Mouse (Mus musculus) leukemia stem cell, adult 10-12 weeks (primary cell): ENCODE results near the gene Gm19668. TPM values are rescaled to one million over a fixed set of nuclear protein-coding genes. Genes with fewer than 3 reads are reported as not detected.

Source experiments
- polyA plus RNA-seq: library from polyadenylated mRNA; stranded (reverse); fragments of >175 nt; gene quantifications from 2 replicates; pipeline ENCODE4 v1.2.3, GENCODE M21; 2012; ENCODE audit warnings: low replicate concordance

Gene Gm19668
- not detected in 2 replicates for polyA plus RNA-seq

DNA sequence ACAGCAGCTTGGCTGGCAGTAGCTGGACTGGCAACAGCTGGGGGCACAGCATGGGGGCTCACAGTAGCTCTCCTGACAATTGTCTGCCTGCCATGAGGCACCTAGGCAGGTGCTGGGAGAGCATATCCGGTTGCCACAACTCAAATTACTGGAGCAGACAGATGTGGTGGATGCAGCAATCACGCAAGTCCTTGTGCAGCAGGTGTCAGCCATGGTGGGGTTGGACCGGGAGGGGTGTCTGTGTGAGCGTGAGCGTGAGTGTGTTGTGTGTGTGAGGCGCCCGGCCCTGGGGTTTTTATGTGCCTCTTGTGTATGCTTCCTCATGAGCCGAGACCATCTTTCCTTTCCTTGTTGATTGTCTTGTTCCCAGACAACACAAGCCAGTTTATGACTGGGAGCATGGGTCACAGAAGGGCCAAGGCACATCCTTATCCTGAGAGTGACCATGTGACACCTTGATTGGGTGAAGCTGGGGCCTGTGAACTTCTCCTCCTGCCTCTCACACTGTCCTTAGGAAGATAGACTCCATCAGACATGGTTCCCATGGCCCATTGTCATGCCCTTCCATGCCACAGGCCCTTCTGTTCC is at the start of gene Gm19668:
Gene Gm19668 (minus strand): TSS at position 213 of the 588 bp plus-strand sequence.

DNA sequence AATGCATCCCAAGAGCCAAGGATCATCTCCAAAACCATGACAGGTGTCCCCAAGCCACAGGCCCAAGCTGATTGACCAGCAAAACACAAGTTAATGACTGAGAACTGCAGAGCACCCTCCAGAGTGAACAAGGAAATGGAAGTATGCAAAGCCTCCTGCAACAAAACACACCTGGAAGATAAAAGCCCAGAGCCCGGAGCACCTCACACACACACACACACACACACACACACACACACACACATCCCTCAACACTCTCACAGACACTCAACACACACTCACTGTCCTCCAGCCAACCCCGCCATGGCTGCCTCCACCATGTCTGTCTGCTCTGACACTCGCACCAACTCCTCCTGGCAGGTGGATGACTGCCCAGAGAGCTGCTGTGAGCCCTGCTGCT is 47.6 kb upstream of the Gm19668 start, which contains the start of gene Gm36176:
Gene Gm36176 (plus strand): TSS at position 301 of the 400 bp plus-strand sequence.

DNA sequence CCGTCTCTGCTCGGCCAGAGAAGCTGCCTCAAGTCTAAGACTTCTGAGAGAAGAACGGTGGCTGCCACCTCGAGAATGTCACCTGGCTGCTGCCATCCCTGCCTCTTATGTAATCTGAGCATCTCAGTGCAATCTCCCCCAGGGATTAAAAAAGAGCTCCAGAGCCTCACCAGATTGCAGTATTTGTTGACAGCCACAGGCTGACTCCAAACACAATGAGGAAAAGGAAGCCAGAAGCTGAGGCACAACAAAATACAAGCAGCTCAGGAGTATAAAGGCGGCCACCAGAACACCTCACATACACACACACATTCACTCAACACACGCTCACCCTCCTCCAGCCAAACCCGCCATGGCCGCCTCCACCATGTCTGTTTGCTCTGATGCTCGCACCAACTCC is 36.7 kb upstream of the Gm19668 start, which contains the start of gene Krtap10-10:
Gene Krtap10-10 (plus strand): TSS at position 301 of the 400 bp plus-strand sequence.

GRCm38 (mm10) chr10:77826951-77827350 is 28.0 kb upstream of the Gm19668 start, which contains the start of gene Krtap10-4:
Krtap10-4 (minus strand) TSS chr10:77827095.

DNA sequence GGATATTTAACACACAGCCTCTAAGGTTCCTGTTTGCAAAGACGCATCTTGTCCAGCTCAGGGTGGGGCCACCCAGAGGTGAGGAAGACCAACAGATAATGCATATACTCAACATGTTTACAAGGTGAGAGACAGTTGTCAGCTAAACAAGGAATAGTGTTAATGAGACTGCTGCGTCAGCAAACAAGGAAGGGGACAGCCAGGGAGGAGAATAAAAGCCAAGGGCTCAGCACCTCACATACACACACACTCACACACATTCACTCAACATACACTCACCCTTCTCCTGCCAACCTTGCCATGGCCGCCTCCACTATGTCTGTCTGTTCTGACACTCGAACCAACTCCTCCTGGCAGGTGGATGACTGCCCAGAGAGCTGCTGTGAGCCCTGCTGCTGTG is 15.4 kb upstream of the Gm19668 start, which contains the start of gene Gm2696:
Gene Gm2696 (plus strand): TSS at position 301 of the 400 bp plus-strand sequence.

GRCm38 (mm10) chr10:77811743-77812142 is 12.8 kb upstream of the Gm19668 start, which contains the start of gene Gm9507:
Gm9507 (minus strand) TSS chr10:77811843.

DNA sequence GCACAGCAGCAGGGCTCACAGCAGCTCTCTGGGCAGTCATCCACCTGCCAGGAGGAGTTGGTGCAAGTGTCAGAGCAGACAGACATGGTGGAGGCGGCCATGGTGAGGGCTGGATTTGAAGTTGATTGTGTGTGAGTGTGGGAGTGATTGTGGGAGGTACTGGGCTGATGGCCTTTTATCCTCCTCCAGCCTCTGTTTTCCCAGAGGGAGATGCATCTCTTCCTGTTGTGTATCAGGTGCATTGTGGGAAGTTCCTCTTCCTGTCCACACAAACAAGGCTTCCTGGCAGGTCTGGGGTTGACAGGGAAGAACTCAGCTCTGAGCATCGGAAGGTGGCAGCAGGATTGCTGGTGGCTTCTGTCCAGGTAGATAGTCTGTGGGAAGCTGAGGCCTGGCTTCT is 4.0 kb downstream of the Gm19668 start, which contains the start of gene Gm9639:
Gene Gm9639 (minus strand): TSS at position 101 of the 400 bp plus-strand sequence.

DNA sequence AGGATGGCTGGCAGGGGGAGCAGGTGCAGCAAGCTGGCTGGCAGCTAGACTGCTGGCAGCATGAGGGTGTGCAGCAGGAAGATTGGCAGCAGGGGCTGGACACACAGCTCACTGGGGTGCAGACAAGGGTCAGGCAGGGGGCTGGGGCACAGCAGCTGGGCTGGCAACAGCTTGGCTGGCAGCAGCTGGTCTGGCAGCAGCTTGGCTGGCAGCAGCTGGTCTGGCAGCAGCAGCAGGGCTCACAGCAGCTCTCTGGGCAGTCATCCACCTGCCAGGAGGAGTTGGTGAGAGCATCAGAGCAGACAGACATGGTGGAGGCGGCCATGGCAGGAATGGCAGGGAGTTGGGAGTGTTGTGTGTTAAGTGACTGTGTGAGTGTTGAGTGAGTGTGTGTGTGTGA is 11.1 kb downstream of the Gm19668 start, which contains the start of gene Gm7137:
Gene Gm7137 (minus strand): TSS at position 325 of the 400 bp plus-strand sequence.

DNA sequence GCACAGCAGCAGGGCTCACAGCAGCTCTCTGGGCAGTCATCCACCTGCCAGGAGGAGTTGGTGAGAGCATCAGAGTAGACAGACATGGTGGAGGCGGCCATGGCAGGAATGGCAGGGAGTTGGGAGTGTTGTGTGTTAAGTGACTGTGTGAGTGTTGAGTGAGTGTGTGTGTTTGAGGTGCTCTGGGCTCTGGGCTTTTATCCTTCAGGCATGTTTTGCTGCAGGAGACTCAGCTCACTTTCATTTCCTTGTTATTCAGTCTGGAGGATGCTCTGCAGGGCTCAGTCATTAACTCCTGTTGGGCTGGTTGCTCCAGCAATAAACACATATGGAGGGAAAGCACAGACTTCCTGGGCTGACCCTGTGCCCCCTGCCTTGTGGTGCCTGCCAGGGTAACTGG is 16.5 kb downstream of the Gm19668 start, which contains the start of gene Gm3250:
Gene Gm3250 (minus strand): TSS at position 101 of the 400 bp plus-strand sequence.

GRCm38 (mm10) chr10:77776844-77777243 is 22.1 kb downstream of the Gm19668 start, which contains the start of gene Gm7138:
Gm7138 (minus strand) TSS chr10:77776944.

GRCm38 (mm10) chr10:77771225-77771624 is 27.7 kb downstream of the Gm19668 start, which contains the start of gene Gm3238:
Gm3238 (minus strand) TSS chr10:77771325.

DNA sequence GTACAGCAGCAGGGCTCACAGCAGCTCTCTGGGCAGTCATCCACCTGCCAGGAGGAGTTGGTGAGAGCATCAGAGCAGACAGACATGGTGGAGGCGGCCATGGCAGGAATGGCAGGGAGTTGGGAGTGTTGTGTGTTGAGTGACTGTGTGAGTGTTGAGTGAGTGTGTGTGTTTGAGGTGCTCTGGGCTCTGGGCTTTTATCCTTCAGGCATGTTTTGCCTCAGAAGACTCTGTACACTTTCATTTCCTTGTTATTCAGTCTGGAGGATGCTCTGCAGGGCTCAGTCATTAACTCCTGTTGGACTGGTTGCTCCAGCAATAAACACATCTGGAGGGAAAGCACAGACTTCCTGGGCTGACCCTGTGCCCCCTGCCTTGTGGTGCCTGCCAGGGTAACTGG is 39.4 kb downstream of the Gm19668 start, which contains the start of gene Gm3233:
Gene Gm3233 (minus strand): TSS at position 101 of the 400 bp plus-strand sequence.

DNA sequence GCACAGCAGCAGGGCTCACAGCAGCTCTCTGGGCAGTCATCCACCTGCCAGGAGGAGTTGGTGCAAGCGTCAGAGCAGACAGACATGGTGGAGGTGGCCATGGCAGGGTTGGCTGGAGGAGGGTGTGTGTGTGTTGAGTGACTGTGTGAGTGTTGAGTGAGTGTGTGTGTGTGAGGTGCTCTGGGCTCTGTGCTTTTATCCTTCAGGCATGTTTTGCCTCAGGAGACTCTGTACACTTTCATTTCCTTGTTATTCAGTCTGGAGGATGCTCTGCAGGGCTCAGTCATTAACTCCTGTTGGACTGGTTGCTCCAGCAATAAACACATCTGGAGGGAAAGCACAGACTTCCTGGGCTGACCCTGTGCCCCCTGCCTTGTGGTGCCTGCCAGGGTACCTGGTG is 47.7 kb downstream of the Gm19668 start, which contains the start of gene Gm9736:
Gene Gm9736 (minus strand): TSS at position 101 of the 400 bp plus-strand sequence.

Other genes with a start within 250 kb of the Gm19668 start
- gene Pttg1ip, start 217.4 kb downstream of the Gm19668 start, polyA plus RNA-seq, result 22.2 and 37.6 TPM in 2 replicates
- gene Sumo3, start 193.0 kb downstream of the Gm19668 start, polyA plus RNA-seq, result 36.3 and 57.5 TPM in 2 replicates
- gene Gm49325, start 192.9 kb downstream of the Gm19668 start, polyA plus RNA-seq, result not detected in 2 replicates
- gene Ube2g2, start 176.9 kb downstream of the Gm19668 start, polyA plus RNA-seq, result 15.4 and 47.2 TPM in 2 replicates
- gene Tspear, start 112.6 kb downstream of the Gm19668 start, polyA plus RNA-seq, result 0.10 and 0.16 TPM in 2 replicates
- not detected in 2 replicates for gene Gm19402, start 108.4 kb downstream of the Gm19668 start, polyA plus RNA-seq
- gene Gm9508, start 101.9 kb downstream of the Gm19668 start, polyA plus RNA-seq, result not detected in 2 replicates
- gene Gm10272, start 92.5 kb downstream of the Gm19668 start, polyA plus RNA-seq, result not detected in 2 replicates
- gene Gm10024, start 87.7 kb downstream of the Gm19668 start, polyA plus RNA-seq, result not detected in 2 replicates
- not detected in 2 replicates for gene Gm10142, start 83.3 kb downstream of the Gm19668 start, polyA plus RNA-seq
- not detected in 2 replicates for gene Krtap12-1, start 78.5 kb downstream of the Gm19668 start, polyA plus RNA-seq
- not detected in 2 replicates for gene Gm10100, start 72.6 kb downstream of the Gm19668 start, polyA plus RNA-seq
- 0.22 TPM in 1 of 2 replicates, not detected in the other for gene Gm18596, start 56.5 kb downstream of the Gm19668 start, polyA plus RNA-seq
- not detected in 2 replicates for gene Gm9736, start 47.8 kb downstream of the Gm19668 start, polyA plus RNA-seq
- gene Gm3233, start 39.5 kb downstream of the Gm19668 start, polyA plus RNA-seq, result not detected in 2 replicates
- 0.28 TPM in 1 of 2 replicates, not detected in the other for gene Gm3238, start 27.8 kb downstream of the Gm19668 start, polyA plus RNA-seq
- gene Gm7138, start 22.2 kb downstream of the Gm19668 start, polyA plus RNA-seq, result not detected in 2 replicates
- not detected in 2 replicates for gene Gm3250, start 16.6 kb downstream of the Gm19668 start, polyA plus RNA-seq
- gene Gm7137, start 10.9 kb downstream of the Gm19668 start, polyA plus RNA-seq, result not detected in 2 replicates
- gene Gm9639, start 4.1 kb downstream of the Gm19668 start, polyA plus RNA-seq, result not detected in 2 replicates
- gene Gm9507, start 12.7 kb upstream of the Gm19668 start, polyA plus RNA-seq, result not detected in 2 replicates
- gene Gm2696, start 15.5 kb upstream of the Gm19668 start, polyA plus RNA-seq, result not detected in 2 replicates
- not detected in 2 replicates for gene Krtap10-4, start 28.0 kb upstream of the Gm19668 start, polyA plus RNA-seq
- gene Krtap10-10, start 36.8 kb upstream of the Gm19668 start, polyA plus RNA-seq, result not detected in 2 replicates
- gene Gm36176, start 47.7 kb upstream of the Gm19668 start, polyA plus RNA-seq, result not detected in 2 replicates
- gene Gm10318, start 53.7 kb upstream of the Gm19668 start, polyA plus RNA-seq, result not detected in 2 replicates
- not detected in 2 replicates for gene Gm3285, start 62.8 kb upstream of the Gm19668 start, polyA plus RNA-seq
- 0.09 and 0.15 TPM in 2 replicates for gene Lrrc3, start 103.4 kb upstream of the Gm19668 start, polyA plus RNA-seq
- gene Trpm2, start 171.4 kb upstream of the Gm19668 start, polyA plus RNA-seq, result 2.6 and 5.5 TPM in 2 replicates
- gene 1810043G02Rik, start 179.4 kb upstream of the Gm19668 start, polyA plus RNA-seq, result 16.9 and 22.6 TPM in 2 replicates
- gene Pfkl, start 210.9 kb upstream of the Gm19668 start, polyA plus RNA-seq, result 84.1 and 114 TPM in 2 replicates
- 0.14 TPM in 1 of 2 replicates, not detected in the other for gene Dnmt3l, start 242.8 kb upstream of the Gm19668 start, polyA plus RNA-seq
- gene Aire, start 244.5 kb upstream of the Gm19668 start, polyA plus RNA-seq, result 1.5 and 1.6 TPM in 2 replicates